Mouse (Mus musculus) neural tube, embryonic 15.5 days (tissue): ENCODE measurements at regions not wholly inside any gene's neighbourhood (a gene's known extent, or its start where the extent isn't known, plus 50 kb on each side); places are given as distances from the start of the nearest gene placed in this dataset.

Experiments
- ATAC-seq: fragments of 200-750 bp; cut with Nextera tagmentation; 2 replicates; pipeline ENCODE4 v1.8.0; 2017; ENCODE audit warnings: mild to moderate bottlenecking, moderate TSS enrichment, moderate library complexity; ENCODE audit not compliant: low FRiP score
- H3K27ac ChIP-seq: fragments of 300-500 bp; sonication (generic); replicated peaks from 2 replicates; pipeline ENCODE4 v1.5.1; 2015; ENCODE audit warnings: mild to moderate bottlenecking, inconsistent platforms
- H3K27me3 ChIP-seq: fragments of 300-500 bp; sonication (generic); replicated peaks from 2 replicates; pipeline ENCODE4 v1.6.1; 2015; ENCODE audit warnings: inconsistent platforms
- H3K36me3 ChIP-seq: fragments of 300-500 bp; sonication (generic); 2 replicates; pipeline ENCODE4 v1.6.1; 2015; ENCODE audit warnings: inconsistent platforms
- H3K4me1 ChIP-seq: fragments of 300-500 bp; sonication (generic); 2 replicates; pipeline ENCODE4 v1.6.1; 2015; ENCODE audit warnings: inconsistent platforms
- H3K4me2 ChIP-seq: fragments of 300-500 bp; sonication (generic); 2 replicates; pipeline ENCODE4 v1.6.1; 2015; ENCODE audit warnings: inconsistent platforms, mild to moderate bottlenecking, moderate library complexity
- H3K4me3 ChIP-seq: fragments of 300-500 bp; sonication (generic); replicated peaks from 2 replicates; pipeline ENCODE4 v1.5.1; 2015; ENCODE audit warnings: mild to moderate bottlenecking, inconsistent platforms
- H3K9ac ChIP-seq: fragments of 300-500 bp; sonication (generic); replicated peaks from 2 replicates; pipeline ENCODE4 v1.6.1; 2015; ENCODE audit warnings: mild to moderate bottlenecking, inconsistent platforms
- H3K9me3 ChIP-seq: fragments of 300-500 bp; sonication (generic); replicated peaks from 2 replicates; pipeline ENCODE4 v1.6.1; 2016; ENCODE audit warnings: inconsistent platforms
- WGBS: fragments of 180-500 bp; shearing (Covaris S2); methylation state at CpG from one replicate; pipeline ENCODE4 v1.1.7; 2015; ENCODE audit warnings: mixed read lengths; 5-methylcytosine and 5-hydroxymethylcytosine counted together

- Histone ChIP-seq H3K9ac (no peak overlapping the region), H3K27me3 (no peaks in the 10 kb centered on the region), H3K4me2 (no peak overlapping the region), H3K4me3 (no peak overlapping the region), H3K27ac (no peak overlapping the region), H3K4me1 (no peaks in the 10 kb centered on the region), H3K36me3 (no peaks in the 10 kb centered on the region), H3K9me3 (no peaks in the 10 kb centered on the region)
- WGBS, result 43% methylated on average over 8 of the region's 8 CpGs
- ATAC-seq, result no peak
Observed at GRCm38 (mm10) chr4:152663482-152663881, 185.8 kb upstream of the Kcnab2 start.

GRCm38 (mm10) chr4:152663069-152663468, 185.4 kb upstream of the Kcnab2 start:
- Histone ChIP-seq H3K4me3 (no peak overlapping the region), H3K27ac (no peak overlapping the region), H3K4me1 (0 out of 2 replicates have a peak, but pooled peaks cover 2% of the 10 kb centered on the region), H3K9me3 (no peaks in the 10 kb centered on the region), H3K27me3 (no peaks in the 10 kb centered on the region), H3K9ac (no peak overlapping the region), H3K4me2 (no peak overlapping the region), H3K36me3 (no peaks in the 10 kb centered on the region)
- WGBS, result 91% methylated on average over 12 of the region's 12 CpGs
- no peak for ATAC-seq

DNA sequence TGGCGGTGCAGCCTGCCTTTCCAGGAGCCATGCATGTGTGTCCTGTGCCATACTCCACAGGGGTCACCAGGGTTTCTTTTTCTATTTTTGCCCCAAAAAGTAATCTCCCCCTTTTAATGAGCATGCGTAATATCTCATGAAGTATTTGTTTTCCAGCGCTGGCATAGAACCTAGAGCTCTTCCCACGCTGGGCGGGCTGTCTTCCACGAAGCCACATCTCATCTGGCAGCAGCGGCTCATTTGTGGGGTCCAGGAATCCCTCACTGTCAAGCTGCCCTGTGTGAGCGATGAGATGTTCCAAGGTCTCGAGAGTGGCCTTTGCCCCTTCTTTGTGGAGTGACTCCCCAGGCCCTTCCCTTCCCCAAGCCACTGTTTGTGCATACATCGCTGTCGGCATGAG, 184.8 kb upstream of the Kcnab2 start:
- no peaks in the 10 kb centered on the region for H3K27me3 ChIP-seq
- no peak for ATAC-seq
- no peak overlapping the region for H3K4me3 ChIP-seq
- WGBS, result 75% methylated on average over 11 of the region's 11 CpGs
- no peaks in the 10 kb centered on the region for H3K9me3 ChIP-seq
- H3K9ac ChIP-seq, result no peak overlapping the region
- H3K4me2 ChIP-seq, result no peak overlapping the region
- 0 out of 2 replicates have a peak, but pooled peaks cover 2% of the 10 kb centered on the region for H3K4me1 ChIP-seq
- no peak overlapping the region for H3K27ac ChIP-seq
- no peaks in the 10 kb centered on the region for H3K36me3 ChIP-seq

DNA sequence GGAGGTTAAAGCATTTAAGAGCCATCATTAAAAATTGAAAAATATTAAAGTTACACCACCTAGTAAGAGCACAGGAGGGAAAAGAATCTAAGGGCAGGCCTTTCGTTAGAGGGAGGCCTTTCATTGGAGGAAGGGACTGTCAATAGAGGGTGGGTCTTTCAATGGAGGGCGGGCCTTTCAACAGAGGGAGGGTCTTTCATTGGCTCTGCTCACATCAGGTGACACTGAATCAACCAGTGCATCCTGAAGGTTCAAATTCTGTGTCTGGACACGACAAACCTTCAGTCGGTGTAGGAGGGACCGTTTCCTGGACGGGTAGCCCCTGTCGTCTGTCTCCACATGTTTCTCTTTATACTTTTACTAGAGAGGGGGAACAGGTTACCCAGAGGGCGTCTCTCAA, 172.5 kb upstream of the Kcnab2 start:
- H3K27me3 ChIP-seq, result no peaks in the 10 kb centered on the region
- WGBS, result 82% methylated on average over 8 of the region's 8 CpGs
- no peak overlapping the region for H3K4me2 ChIP-seq
- H3K4me1 ChIP-seq, result peaks cover 23% of the 10 kb centered on the region
- no peaks in the 10 kb centered on the region for H3K36me3 ChIP-seq
- no peak for ATAC-seq
- H3K9ac ChIP-seq, result no peak overlapping the region
- H3K9me3 ChIP-seq, result no peaks in the 10 kb centered on the region
- H3K27ac ChIP-seq, result no peak overlapping the region
- no peak overlapping the region for H3K4me3 ChIP-seq

DNA sequence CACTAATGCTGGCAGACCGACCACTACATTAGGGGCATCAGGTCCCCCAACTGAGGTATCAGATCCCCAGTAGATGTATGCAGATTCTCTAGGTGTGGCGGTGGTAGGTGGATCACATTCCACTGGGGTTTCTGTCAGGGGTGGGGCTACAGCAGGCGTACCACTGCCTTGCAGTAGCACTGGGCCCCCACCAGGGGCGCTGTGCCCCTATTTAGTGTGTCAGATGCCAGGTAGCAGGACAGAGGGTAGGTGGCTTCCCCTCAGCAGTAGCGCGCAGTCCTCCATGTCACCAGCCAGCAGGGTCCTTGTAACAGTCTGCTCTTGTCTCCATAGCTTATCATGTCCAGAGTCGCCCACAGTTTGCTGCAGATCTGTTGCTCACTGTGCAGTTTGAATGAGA, 169.9 kb upstream of the Kcnab2 start:
- Histone ChIP-seq H3K27ac (no peak overlapping the region), H3K4me3 (no peak overlapping the region), H3K4me2 (no peak overlapping the region), H3K27me3 (no peaks in the 10 kb centered on the region), H3K9me3 (no peaks in the 10 kb centered on the region), H3K4me1 (peaks cover 19% of the 10 kb centered on the region), H3K9ac (no peak overlapping the region), H3K36me3 (no peaks in the 10 kb centered on the region)
- no peak for ATAC-seq
- WGBS, result 60% methylated on average over 7 of the region's 7 CpGs

DNA sequence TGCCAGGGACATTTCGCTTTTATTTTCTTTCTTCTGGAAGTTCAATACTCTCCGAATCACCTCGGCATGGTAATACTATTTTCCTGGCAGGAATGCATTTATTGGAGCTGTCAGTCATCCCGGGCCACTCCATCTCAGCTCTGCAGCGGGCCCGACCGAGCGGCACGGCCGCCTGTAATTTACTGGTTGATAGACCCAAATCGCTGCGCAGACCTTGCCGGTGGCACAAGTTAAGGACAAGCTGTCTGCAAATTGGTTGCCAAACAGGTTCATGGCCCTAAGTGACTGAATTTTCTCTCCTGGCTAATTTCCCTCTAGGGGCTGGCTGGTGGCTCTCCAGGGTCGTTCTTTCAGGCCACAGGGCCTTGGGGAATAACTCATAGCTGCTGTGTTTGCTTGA, 169.4 kb upstream of the Kcnab2 start:
- no peak overlapping the region for H3K9ac ChIP-seq
- H3K27ac ChIP-seq, result no peak overlapping the region
- ATAC-seq, result no peak
- no peak overlapping the region for H3K4me2 ChIP-seq
- H3K4me3 ChIP-seq, result no peak overlapping the region
- H3K9me3 ChIP-seq, result no peaks in the 10 kb centered on the region
- H3K27me3 ChIP-seq, result no peaks in the 10 kb centered on the region
- peaks cover 22% of the 10 kb centered on the region for H3K4me1 ChIP-seq
- H3K36me3 ChIP-seq, result no peaks in the 10 kb centered on the region
- WGBS, result 66% methylated on average over 14 of the region's 14 CpGs

GRCm38 (mm10) chr4:152637088-152637487, 159.4 kb upstream of the Kcnab2 start:
- H3K9me3 ChIP-seq, result no peaks in the 10 kb centered on the region
- H3K4me2 ChIP-seq, result no peak overlapping the region
- H3K9ac ChIP-seq, result no peak overlapping the region
- no peak overlapping the region for H3K27ac ChIP-seq
- H3K36me3 ChIP-seq, result no peaks in the 10 kb centered on the region
- H3K4me3 ChIP-seq, result no peak overlapping the region
- peaks cover 4% of the 10 kb centered on the region; the same call in 1 of the 2 replicates for H3K27me3 ChIP-seq
- peaks cover 29% of the 10 kb centered on the region for H3K4me1 ChIP-seq
- ATAC-seq, result no peak
- WGBS, result 45% methylated on average over 6 of the region's 6 CpGs

GRCm38 (mm10) chr4:152633896-152634295, 156.2 kb upstream of the Kcnab2 start:
- Histone ChIP-seq H3K4me2 (no peak overlapping the region), H3K9me3 (no peaks in the 10 kb centered on the region), H3K9ac (no peak overlapping the region), H3K27ac (no peak overlapping the region), H3K4me3 (no peak overlapping the region), H3K27me3 (peaks cover 4% of the 10 kb centered on the region; the same call in 1 of the 2 replicates), H3K4me1 (peaks cover 15% of the 10 kb centered on the region), H3K36me3 (no peaks in the 10 kb centered on the region)
- WGBS, result 34% methylated on average over 6 of the region's 6 CpGs
- no peak for ATAC-seq

- no peak overlapping the region for H3K4me3 ChIP-seq
- no peak overlapping the region for H3K27ac ChIP-seq
- peaks cover 32% of the 10 kb centered on the region for H3K4me1 ChIP-seq
- 79% methylated on average over 4 of the region's 4 CpGs for WGBS
- no peaks in the 10 kb centered on the region for H3K36me3 ChIP-seq
- H3K27me3 ChIP-seq, result 0 out of 2 replicates have a peak, but pooled peaks cover 3% of the 10 kb centered on the region
- H3K4me2 ChIP-seq, result no peak overlapping the region
- no peak for ATAC-seq
- no peaks in the 10 kb centered on the region for H3K9me3 ChIP-seq
- H3K9ac ChIP-seq, result no peak overlapping the region
Observed at GRCm38 (mm10) chr4:152628111-152628510, 150.4 kb upstream of the Kcnab2 start.

- 1% methylated on average over 22 of the region's 22 CpGs for WGBS
- Histone ChIP-seq H3K36me3 (no peaks in the 10 kb centered on the region), H3K9ac (no peak overlapping the region), H3K4me3 (no peak overlapping the region), H3K9me3 (no peaks in the 10 kb centered on the region), H3K27ac (peak overlapping the region; percentile 81), H3K27me3 (0 out of 2 replicates have a peak, but pooled peaks cover 3% of the 10 kb centered on the region), H3K4me1 (peaks cover 43% of the 10 kb centered on the region), H3K4me2 (peak overlapping the region; percentile 41)
- peak; percentile 78 for ATAC-seq
Observed at GRCm38 (mm10) chr4:152625032-152626003, 147.6 kb upstream of the Kcnab2 start.

DNA sequence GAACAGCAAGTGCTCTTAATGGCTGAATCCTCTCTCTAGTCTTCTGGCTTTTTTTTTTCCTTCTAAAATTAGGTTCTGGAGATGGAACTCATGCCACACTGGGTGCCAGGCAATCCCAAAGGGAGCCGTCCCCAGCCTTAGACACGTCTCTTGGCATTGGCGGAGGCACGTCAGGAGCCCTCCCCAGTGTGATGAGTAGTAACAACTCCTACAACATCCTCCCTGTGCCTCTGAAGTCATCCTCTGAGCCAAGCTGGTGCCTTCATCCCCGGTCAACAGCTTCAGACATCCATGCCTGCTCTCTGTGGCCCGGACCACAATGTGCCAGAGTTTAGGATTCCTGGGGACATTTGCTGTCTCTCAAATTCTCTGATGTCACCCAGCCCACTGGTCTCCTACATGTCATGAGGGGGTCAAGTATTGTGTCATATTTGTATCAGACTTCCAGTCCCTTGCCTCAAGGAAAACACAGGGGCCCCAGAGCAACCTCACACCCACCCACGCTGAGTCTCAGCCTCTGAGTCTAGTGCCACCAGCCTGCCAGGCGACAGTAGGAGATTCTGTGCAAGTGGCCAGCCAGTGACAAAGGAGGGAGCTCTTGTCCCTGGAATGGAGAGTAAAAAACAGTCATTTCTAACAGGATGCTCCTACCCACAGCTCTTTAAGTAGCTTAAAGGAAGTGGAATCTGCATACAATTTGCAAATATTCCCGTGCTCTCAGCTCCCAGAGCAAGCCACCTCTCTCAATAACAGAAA, 144.5 kb upstream of the Kcnab2 start:
- no peak overlapping the region for H3K4me3 ChIP-seq
- no peak for ATAC-seq
- H3K27me3 ChIP-seq, result no peaks in the 10 kb centered on the region
- peak overlapping the region; percentile 14; the same call in 1 of the 2 replicates for H3K9ac ChIP-seq
- peak overlapping the region; percentile 56 for H3K27ac ChIP-seq
- H3K9me3 ChIP-seq, result no peaks in the 10 kb centered on the region
- peak overlapping the region; percentile 40 for H3K4me2 ChIP-seq
- H3K4me1 ChIP-seq, result peaks cover 43% of the 10 kb centered on the region
- 66% methylated on average over 9 of the region's 9 CpGs for WGBS
- no peaks in the 10 kb centered on the region for H3K36me3 ChIP-seq
